Mouse (Mus musculus): ENCODE data around the gene Psen1. TPM values are rescaled to one million over a fixed set of nuclear protein-coding genes. Genes with fewer than 3 reads are reported as not detected.
A peak's percentile ranks its signal among the peaks of the same experiment; 100 is the strongest.

The Psen1 gene
- total RNA-seq, 2 experiments from 2014 or later = 67.7 to 67.8 TPM

- peak in 1 of 2 experiments; percentile 48 for DNase-seq (ENCODE audit: extremely low spot score in 1 of 2, low spot score in 1 of 2)
These were observed 82.7 kb downstream of the Psen1 start for GRCm38 (mm10) chr12:83770418-83771256.

GRCm38 (mm10) chr12:83775621-83776020, 87.7 kb downstream of the Psen1 start:
- no peak for DNase-seq (ENCODE audit: extremely low spot score in 1 of 2, low spot score in 1 of 2)

- DNase-seq (ENCODE audit: extremely low spot score in 1 of 2, low spot score in 1 of 2) = no peak
These were observed 88.8 kb downstream of the Psen1 start for GRCm38 (mm10) chr12:83776766-83777165.

- DNase-seq (ENCODE audit: extremely low spot score in 1 of 2, low spot score in 1 of 2) = no peak
These were observed 92.2 kb downstream of the Psen1 start for GRCm38 (mm10) chr12:83780181-83780580.

DNA sequence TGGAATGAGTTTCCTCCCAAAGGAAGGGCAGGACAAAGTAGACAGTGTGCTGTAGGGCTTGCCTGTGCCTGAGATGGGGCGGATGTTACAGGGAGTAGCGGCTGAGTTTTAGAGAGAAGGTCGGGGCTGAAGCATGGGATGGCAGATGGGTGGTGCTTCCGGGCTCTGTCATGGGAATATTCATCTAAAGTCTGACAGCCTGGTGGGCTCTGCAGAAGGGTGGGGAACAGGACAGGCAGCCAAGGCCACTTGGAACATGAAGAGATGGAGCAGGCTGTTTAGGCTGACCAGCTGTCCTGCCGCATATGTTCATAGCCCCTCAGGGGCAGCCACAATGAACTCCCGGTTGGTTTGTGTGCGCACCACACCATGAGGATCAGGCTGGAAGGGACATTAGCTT, 93.3 kb downstream of the Psen1 start:
- DNase-seq (ENCODE audit: extremely low spot score in 1 of 2, low spot score in 1 of 2) = no peak

DNA sequence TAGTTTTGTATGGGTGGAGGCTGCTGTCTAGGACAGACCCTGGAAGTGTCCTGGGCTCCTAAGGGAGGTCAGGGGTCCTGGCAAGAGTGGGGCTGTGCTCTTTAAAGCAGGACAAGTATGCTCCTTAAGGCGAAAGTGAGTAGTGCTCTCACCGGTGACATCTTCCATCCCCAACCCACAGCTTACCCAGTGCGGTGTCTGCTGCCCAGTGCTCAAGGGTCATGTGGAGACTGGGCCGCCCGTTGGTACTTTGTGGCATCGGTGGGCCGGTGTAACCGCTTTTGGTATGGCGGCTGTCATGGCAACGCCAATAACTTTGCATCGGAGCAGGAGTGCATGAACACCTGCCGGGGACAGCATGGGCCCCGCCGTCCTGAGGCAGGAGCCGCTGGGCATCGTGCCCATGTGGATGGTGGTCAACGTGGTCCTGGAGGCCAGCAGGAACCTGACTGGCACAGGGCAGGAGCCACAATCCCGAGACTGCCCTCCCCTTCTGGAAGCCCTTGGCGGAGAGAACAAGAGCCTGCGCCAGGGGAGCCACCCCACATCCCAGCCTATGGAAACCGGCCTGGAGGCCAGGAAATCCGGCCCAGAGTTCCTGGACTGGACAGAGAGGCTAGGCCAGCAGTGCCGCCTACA, 93.8 kb downstream of the Psen1 start:
- no peak for DNase-seq (ENCODE audit: extremely low spot score in 1 of 2, low spot score in 1 of 2)

- no peak for DNase-seq (ENCODE audit: extremely low spot score in 1 of 2, low spot score in 1 of 2)
These were observed 94.7 kb downstream of the Psen1 start for GRCm38 (mm10) chr12:83782669-83783068.

Other genes with a start within 250 kb of the Psen1 start
- 10 to 100 TPM; 21.2 to 28.7 TPM for gene Dpf3, start 200.4 kb upstream of the Psen1 start, total RNA-seq (2021)
- gene Dcaf4, start 167.7 kb upstream of the Psen1 start, total RNA-seq (2021) = 10 to 100 TPM; 27.5 to 29.9 TPM
- 10 to 100 TPM; 45.3 to 45.7 TPM for gene Zfyve1, start 90.9 kb upstream of the Psen1 start, total RNA-seq (2021)
- 100 to 1,000 TPM in 1 of 2 experiments, 10 to 100 TPM in 1; 88.8 to 125 TPM for gene Rbm25, start 56.9 kb upstream of the Psen1 start, total RNA-seq (2021)
- gene Papln, start 75.5 kb downstream of the Psen1 start, total RNA-seq (2021) = 1 to 10 TPM; 2.4 to 3.5 TPM
- gene Numb, start 233.8 kb downstream of the Psen1 start, total RNA-seq (2021) = 10 to 100 TPM; 29.7 to 36.8 TPM